Mouse (Mus musculus) stomach, postnatal 0 days (tissue): ENCODE results near the gene Rmi2.

Source experiments
- CTCF ChIP-seq: IDR thresholded peaks from 2 replicates; pipeline ENCODE4 v1.5.1; 2016; ENCODE audit warnings: antibody characterized with exemption, low read depth, mild to moderate bottlenecking, moderate library complexity
- EP300 ChIP-seq: optimal IDR thresholded peaks from 2 replicates; pipeline ENCODE3; 2016; ENCODE audit warnings: antibody characterized with exemption

DNA sequence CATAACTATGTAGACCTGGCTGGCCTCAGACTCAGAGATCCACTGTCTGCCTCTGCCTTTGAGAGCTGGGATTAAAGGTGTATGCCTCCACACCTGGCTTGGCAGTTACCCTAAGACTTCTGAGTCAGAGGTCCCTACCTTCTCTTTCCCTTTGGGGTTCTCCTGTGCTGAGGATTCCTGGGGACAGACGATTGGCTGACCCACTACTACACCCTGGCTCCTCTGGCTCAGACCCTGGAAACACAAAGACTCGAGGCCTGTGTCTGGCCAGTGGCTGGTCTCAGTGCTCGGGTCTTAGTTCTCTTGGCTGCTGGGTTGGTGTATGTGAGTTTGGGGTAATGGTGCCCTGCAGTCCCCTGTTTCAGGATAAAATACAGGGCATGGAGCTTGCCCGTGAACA is 16.0 kb downstream of the Rmi2 start:
- TF ChIP-seq CTCF (no peak), EP300 (no peak)
